Mouse (Mus musculus) embryo, embryonic 9.5 days (tissue): Measurements from ENCODE around the gene Ptger2.
"Not testable (repeated sequence)": the region's sequence is repeated elsewhere in the genome, so short reads cannot be mapped to it uniquely, and the experiment has no call there.

Experiments used
- DNase-seq: peaks from one replicate; pipeline ENCODE4 v3.0.0-alpha.2; 2017; ENCODE audit errors: extremely low spot score

Ptger2 gene

DNA sequence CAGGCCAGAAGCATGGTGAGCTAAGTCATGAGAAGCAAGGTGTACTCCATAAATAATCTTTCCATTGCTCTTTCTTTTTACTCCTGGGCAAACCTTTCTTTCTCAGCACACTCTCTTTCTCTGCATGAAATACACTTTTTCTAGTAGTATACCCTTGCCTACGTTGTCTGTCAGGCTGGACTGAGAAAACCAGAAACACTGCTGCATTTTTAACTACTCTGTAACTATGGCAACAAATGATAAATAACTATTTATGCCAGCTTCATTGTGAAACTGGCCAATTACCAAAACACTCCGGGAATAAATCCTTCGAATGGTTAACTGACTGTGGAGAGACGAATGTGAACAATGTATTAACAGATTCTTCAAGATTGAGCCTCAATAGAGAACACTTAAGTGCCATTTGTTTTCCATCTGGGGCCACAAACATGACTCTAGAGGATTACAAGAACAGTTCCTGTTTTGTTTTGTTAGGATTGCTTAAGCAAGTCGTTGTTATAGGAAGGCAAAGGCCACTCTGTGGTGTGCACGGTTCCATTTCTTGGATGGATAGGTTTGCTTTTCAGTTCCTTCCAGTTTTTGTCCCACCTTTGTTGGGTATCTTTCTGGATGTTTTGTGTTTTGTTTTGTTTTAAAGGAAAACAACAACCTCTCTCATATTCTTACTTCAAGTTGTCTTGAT, at the start of gene Ptger2:
Ptger2 (plus strand) TSS at position 522 of the 682 bp plus-strand sequence.
- not testable (repeated sequence) for DNase-seq

DNA sequence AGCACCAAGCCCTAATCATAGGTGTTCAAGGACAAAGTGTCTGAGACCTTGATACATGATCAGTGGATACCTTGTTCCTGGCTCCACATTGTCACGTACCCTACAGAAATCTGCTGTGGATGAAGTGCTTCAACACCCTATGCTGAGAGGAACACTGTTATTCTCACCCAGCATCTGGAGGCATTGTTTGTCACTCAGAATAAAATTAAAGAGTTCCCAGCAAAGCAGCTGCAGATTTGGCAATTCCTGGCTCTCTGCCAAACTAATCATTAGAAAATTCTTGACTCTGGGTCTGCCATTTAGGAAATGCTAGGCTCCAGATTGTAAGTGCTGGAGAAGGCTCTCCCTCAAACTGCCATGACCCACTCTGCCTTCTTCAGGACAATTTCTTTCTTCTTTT, 27.2 kb upstream of the Ptger2 start:
- no peak for DNase-seq

DNA sequence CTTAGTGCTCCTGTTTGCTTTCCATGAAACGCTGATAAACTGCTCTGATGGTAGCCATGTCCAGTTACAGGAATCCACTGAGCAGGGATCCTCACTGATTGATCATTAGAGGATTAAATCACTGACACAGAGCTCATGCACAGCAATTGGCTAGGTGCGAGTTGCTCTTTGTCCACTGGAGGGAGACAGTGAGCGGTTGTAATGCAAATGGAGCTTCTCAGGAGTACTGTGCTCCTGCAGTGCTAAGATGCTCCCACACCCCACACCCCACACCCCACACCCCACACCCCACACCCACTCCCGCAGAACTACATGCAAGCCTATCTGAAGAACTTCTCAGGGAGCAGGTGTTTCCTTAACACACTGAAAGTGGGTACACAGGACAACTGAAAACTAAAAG, 10.7 kb upstream of the Ptger2 start:
- DNase-seq = peak; percentile 43

DNA sequence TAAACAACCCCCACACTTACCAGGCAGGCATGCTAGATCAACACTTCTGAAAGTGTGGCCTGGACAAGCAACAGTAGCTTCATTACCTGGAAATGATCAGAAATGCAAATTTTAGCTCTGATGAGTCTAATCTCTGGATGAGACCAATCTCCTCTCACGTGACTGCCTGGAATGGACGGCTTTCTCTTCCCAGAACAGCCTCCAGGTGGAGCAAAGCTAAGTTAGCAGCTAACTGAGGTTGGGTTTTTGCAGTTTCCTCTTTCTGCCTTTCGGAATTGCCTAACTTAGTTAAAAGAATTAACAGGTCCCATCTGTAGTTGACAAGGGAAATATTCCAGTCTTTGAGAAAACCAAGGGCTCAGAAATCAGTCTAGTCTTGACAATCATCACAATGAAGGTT, 8.1 kb upstream of the Ptger2 start:
- no peak for DNase-seq

DNA sequence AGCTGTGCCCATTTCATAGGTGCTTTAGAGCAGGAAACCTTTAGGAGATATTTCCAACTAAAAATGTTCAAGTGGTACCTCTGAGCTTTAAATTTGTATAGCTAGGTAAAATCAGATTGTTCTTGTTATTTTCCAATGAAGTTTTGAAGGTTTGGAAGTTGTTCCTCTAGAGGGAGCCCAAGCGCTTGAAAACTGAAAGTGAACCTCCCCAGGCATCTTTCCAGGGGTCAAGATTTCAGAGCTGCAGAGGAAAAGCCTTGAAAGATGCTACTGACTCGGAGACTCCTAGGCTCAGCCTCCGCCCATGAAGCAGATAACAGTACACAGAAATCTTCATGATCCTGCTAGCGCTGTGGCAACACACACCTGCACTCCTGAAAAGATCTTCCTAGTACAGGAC, 6.5 kb upstream of the Ptger2 start:
- DNase-seq = peak; percentile 27

DNA sequence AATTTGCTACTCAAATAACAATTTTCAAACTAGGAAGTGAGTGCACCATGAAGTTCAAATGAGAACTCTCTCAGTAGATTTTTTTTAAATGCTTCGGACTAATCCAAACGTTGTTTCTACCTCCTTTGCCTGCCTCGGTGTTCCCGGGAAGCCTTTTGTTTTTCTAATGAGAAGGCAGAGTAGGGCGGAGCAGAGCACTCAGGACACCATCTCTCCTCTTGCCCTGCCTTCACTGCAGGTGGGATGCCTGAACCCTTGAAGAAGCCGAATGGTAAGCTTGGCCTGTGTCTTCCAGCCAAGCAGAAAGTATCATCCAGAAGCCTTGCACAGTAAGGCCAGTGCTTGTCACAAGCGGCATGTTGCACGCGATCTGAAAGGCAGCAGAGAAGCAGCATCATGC, 3.9 kb upstream of the Ptger2 start:
- DNase-seq = no peak

DNA sequence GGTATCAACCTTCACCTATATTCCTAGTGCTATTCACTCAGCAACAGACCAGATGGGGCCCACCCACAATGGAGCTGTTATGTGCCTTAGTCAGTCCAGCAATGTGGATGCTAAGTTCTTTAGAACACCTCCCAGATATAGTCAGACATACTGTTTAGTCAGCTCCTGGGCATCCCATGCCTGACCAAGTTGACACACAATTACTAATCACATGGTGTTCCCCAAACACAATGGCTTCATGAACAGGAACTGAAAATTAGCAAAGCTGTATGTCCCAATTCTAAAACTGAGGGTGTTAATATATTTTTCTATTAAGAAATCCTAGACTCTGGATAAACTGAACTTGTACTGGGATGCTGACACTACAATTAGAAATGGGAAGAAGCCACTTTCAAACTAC, 1.7 kb upstream of the Ptger2 start:
- no peak for DNase-seq

DNA sequence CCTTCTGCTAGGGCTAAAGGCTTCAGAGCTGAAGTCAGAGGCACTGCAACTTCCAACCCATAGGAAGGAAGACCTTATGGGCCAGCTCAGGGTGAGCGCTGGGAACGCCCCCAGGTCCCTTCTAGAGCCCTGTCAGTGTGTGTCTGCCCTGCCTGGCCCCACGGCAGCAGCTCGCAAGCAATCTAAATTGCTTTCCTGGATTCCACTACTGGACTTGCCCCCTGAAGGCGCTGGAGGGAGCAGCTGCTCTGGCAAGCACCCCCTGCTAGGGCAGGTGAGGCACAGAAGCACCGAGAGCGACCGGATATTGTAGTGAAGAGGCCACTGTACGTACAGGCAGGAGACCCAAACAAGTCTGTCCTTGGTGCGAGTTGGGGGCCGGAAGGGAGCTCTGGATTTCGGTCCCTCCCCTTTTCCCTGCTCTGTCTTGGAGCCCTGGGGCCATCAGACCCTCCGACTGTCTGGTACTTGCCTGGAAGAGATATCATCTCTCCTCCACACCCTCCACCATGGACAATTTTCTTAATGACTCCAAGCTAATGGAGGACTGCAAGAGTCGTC, 541 bp downstream of the Ptger2 start:
- DNase-seq = no peak

DNA sequence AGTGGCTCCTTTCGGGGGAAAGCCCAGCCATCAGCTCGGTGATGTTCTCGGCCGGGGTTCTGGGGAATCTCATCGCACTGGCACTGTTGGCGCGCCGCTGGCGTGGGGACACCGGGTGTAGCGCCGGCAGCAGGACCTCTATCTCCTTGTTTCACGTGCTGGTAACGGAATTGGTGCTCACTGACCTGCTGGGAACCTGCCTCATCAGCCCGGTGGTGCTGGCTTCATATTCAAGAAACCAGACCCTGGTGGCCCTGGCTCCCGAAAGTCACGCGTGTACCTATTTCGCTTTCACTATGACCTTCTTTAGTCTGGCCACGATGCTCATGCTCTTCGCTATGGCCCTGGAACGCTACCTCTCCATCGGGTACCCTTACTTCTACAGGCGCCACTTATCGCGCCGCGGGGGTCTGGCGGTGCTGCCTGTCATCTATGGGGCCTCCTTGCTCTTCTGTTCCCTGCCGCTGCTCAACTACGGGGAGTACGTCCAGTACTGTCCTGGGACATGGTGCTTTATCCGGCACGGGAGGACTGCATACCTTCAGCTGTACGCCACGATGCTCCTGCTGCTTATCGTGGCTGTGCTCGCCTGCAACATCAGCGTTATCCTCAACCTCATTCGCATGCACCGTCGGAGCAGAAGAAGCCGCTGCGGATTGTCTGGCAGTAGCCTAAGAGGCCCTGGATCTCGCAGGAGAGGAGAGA, 1.2 kb downstream of the Ptger2 start:
- DNase-seq = peak; percentile 33

DNA sequence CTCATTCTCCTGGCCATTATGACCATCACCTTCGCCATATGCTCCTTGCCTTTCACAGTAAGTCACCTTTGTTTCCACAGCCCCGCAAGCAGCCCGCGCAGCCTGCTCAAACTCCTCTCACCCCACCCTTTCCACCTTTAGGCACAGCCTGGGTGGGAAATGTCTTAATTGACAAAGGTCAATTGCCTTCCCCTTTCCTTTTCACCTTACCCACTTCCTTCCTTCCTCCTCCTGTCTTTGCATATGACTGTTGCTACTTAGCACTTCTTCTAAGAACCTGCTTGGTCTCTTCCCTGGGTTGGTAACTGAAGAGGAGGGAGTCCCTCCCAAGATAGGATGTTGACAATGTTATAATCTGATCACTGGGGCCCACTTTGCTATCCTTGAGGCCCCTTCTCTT, 1.8 kb downstream of the Ptger2 start:
- peak; percentile 8 for DNase-seq

DNA sequence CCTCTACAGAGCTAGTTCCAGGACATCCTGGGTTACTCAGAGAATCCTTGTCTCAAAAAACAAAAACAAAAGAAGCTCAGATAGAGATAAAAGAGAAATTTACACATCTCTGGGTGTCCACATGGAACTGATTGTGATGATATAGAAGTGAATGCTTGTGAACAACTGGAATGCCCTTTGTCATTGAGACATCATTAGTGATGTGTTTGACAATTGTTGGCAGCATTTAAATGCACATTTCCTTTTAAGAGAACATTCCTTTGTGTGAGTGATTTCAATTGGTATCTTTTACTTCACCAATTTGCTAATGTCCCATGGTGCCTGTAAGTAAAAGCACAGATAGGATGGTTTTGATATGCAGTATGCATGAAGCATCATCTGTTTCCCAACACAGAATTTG, 6.3 kb downstream of the Ptger2 start:
- DNase-seq = no peak

DNA sequence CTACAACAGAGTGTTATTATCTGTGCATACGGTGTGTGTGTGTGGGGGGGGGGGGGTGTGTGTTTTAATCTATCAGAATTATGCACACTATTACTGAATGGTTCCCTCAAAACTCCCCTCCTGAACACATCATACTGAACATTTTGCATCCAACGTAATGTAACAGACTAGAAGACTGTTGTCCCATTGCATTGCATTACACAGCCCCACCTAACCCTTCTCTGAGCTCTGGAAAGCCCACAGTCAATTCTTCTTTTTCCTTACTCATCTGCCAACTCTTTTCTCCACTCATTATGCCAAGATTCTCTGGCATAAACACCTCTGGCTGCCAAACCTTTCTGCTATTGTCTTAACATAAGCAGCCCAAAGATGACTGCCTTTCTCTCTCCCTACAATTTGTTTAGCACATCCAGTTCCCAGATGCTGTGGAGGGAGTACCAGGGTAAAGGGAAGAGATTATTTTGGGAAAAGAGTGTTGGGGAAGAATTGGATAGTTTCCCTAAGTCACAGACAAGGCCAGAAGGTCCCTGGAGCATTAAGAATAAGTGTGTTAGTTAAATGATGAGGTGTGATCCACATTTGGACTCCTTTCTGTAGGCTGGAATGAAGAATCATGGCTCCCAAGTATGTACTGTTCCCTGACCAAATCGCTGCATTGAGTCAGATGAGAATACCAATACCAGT, 12.2 kb downstream of the Ptger2 start:
- no peak for DNase-seq

DNA sequence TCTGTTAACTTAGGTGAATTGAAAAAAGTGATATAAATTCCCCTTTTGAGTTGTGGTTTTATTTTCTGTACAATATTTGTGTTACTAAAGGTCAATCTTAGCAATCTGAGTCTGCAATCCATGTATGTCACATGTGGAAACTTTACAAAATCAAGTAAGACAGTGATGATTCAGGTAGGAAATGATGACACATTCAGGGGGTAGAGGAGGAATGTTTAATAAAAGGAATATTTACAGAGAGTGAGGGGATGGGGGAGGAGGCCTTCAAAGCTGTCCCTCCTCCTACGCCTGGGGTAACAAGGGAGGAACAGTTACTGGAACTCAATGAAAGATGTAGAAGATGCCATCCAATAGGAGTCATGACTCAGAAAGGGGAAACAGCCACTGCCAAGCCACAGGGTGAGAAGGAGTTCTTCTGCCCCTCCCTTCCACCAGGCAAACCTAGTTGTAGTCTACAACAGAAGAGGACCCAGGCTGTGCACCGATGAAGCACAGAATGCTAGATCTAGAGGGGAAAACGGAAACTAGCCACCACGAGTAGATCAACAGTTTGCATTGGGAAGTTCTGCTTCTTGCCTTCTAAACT, 17.8 kb downstream of the Ptger2 start:
- no peak for DNase-seq

DNA sequence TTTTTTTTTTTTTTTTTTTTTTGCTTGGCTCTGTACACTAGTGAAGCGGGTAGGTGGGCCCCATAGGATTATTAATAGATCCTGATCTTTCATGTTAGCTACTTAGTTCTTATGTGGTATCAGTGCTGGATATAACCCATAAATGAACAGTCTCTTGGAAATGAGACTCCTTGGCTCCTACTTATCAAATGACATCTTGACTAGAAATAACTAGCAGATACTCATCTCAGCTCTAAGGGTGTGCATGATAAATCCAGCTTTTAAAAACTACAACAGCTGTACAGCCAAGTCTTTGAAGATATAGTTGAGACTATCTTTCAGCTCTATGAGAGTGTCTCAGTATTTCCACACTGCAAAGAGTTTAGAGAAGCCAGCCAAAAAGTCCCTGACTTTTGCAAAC, 21.2 kb downstream of the Ptger2 start:
- no peak for DNase-seq

DNA sequence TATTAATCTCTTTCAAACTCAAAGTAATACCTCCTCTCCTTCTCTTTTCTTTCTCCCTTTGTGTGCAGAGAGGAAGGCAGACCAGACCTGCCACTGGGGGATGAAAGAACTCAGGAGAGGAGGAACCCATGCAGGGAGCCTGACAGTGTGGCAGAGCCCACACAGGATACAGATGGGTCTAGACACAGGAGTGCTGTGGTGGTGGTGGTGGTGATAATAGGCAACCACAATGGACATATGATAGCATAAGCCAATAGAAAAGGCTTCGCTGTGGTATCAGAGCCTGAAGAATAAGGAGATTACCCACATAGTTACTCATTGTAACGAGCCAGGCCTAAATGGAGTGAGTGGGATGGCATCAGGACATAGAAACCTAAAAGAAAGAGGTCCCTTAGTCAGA, 23.3 kb downstream of the Ptger2 start:
- no peak for DNase-seq

DNA sequence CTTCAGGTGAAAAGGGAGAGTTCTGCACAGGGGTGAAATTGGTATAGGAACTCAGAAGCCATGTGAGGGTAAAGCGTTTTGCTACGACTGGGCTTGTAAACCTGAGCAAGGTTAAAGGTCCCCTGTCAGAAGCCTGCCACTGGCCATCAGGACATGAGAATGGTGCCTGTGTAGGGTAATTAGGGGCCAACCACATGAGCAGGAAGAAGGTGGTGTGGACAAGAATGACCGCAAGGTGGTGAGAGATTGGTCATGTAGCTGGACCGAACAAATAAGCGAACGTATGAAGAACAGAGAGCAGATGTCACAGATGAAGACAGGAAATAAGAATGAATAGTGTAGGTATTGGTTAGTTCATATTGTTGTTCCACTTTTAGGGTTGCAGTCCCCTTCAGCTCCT, 23.7 kb downstream of the Ptger2 start:
- no peak for DNase-seq

DNA sequence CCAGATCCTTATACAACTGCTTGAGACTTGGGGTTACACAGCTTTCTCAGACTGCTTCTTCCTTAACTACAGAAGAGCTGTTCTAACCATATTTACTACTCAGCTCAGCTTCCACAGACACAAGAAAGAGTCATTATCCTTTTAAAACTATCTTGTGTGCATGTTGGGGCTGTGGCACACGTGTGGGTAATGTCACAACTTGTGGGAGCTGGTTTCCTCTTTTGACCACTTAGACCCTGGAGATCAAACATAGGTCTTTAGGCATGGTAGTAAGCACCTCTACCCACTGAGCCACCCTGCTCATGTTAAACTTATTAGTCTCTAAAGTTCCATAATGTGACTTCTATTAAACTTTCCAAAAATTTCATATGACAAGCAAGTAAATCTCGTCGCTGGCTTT, 33.6 kb downstream of the Ptger2 start:
- DNase-seq = no peak

DNA sequence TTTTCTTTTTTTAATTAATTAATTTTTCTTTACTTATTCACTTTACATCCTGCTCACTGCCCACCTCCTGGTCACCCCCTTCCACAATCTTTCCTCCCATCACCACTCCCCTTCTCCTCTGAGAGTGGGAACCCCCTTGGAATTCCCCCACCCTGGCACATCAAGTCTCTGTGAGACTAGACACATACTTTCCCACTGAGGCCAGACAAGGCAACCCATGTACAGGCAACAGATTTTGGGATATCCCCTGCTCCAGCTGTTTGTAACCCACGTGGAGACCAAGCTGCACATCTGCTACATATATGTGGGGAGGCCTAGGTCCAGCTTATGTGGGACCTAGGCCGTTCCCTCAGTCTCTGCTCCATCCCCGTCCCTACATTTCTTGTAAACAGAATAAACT, 46.3 kb downstream of the Ptger2 start:
- no peak for DNase-seq

DNA sequence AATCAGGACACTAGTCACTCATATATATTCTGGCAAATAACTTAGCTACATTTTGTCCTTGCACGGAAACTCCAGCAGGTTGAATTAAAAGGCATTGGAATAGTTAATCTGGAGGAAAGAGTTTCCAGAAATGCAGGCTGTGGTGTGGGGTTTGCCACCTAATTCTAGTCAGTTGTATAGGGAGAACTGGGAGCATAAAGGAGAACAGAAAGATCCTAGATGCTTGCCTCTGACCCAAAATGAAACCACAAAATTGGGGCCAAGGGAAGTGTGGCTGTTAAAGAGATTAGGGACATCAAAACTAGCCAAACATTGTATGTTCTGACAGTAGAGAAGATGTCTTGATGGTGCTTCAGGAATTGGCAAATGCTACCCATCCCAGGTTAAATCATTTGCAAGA, 48.6 kb downstream of the Ptger2 start:
- no peak for DNase-seq

DNA sequence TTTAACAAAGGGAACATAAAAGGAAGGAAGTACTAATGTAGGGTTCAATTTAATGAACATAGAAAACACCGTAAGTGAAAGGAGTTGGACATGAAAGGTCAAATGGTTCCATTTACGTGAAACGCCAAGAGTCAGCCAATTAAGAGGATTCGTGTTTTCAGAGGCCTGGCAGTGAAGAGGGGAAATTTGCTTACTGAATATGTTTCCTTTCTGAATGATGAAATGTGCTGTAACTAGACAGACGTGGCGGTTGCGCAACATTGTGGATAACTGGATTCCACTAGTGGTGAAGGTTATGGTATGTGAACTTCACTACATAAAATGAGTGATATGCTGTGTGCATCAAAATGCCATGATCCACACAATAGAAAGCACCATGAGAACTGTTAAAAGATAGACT, 50.1 kb downstream of the Ptger2 start:
- DNase-seq = no peak

DNA sequence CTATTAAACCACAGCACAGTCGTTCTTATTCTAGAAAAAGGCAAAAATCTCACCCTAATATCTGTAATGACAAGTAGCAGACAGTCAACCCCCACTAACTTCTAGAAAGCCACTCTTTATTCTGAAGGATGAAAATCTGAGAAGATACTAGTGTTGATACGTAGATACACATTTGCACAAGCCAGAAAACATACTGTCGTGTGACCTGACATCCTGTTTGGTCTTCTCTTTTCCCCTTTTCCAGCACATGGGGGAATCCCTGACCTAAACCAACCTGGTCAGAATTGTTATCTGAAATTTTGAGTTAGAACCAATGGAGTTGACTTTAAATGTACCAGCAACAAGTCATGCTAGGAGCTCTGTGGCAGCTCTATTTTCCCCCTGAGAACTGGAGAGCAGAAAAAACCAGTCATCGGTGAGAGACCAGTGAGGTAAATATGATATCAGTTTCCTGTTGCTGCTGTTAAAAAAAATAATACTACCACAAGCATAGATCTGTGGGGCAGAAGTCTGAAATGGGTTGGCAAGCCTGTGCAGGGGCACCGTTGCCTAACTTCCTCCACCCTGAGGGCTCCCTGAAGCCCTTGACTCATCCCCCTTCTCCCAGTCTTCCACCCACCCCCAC, 53.0 kb downstream of the Ptger2 start:
- no peak for DNase-seq

DNA sequence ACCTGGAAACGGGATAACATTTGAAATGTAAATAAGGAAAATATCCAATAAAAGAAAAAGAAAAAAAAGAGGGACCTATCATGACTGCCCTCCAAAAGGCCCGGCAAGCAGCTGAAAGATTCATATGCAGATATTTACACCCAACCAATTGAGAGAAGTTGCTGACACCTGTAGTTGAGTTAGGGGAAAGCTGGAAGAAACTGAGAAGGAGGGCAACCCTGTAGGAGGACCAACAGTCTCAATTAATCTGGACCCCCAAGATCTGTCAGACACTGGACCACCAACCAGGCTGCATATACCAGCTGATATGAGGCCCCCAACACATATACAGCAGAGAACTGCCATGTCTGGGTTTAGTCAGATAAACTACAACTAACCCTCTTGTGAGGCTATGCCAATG, 60.1 kb downstream of the Ptger2 start:
- DNase-seq = no peak
